ENCODE assay signal across 32 mouse cellular contexts in the genomic region with DNA sequence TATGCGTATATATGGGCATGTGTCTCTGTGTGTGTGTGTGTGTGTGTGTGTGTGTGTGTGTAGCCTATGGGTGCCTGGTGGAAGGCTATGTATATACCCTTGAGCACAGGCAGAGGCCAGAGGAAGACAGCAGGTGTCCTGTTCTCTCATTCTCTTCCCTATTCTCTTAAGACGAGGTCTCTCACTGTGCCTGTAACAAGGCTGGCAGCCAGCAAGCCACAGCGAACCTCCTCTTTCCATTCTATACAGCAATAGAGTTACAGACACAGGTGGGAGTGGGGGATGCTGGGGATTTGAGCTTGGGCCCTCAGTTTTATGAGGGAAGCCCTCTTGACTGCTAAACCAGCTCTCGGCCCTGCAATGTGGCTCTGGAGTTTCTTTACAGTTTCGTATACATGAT.
"Had no signal": no experiment of that assay in that cellular context is flagged by ENCODE, and none has a peak within 500 bp of the region (broad histone marks: within the 10 kb centered on the region; RNA-seq: fewer than 3 reads in every experiment).

No protein-coding gene starts in this region.

- H3K4me1 ChIP-seq: lung, embryonic 15.5 days; midbrain, embryonic 12.5 days; neural tube, embryonic 12.5 days had no signal

- ATAC-seq: lung, postnatal 0 days; midbrain, embryonic 13.5 days; midbrain, embryonic 15.5 days; midbrain, embryonic 16.5 days had no signal

- H3K27me3 ChIP-seq: limb, embryonic 12.5 days; limb, embryonic 13.5 days; limb, embryonic 15.5 days; liver, embryonic 12.5 days; liver, embryonic 13.5 days; liver, embryonic 15.5 days; lung, embryonic 15.5 days; midbrain, embryonic 12.5 days; midbrain, embryonic 13.5 days; midbrain, embryonic 15.5 days; neural tube, embryonic 12.5 days had no signal

- H3K4me3 ChIP-seq: limb, embryonic 10.5 days; limb, embryonic 12.5 days; limb, embryonic 13.5 days; limb, embryonic 15.5 days; liver, embryonic 12.5 days; liver, embryonic 13.5 days; liver, embryonic 15.5 days; lung, embryonic 15.5 days; megakaryocyte, embryonic 14.5 days; midbrain, embryonic 10.5 days; midbrain, embryonic 12.5 days; midbrain, embryonic 13.5 days; midbrain, embryonic 15.5 days; myocyte; neural tube, embryonic 12.5 days had no signal

- DNase-seq: left cerebral cortex, postnatal 4 days; liver; liver, embryonic 13.5 days; liver, postnatal 0 days; lung, adult 18-20 months; lung, adult 2 months; lung, embryonic 14.5 days; lung, postnatal 10 days; lung, postnatal 14 days; lung, postnatal 36 days; lung, postnatal 4 days; midbrain, embryonic 14.5 days had no signal

- H3K9me3 ChIP-seq: limb, embryonic 10.5 days; limb, embryonic 12.5 days; limb, embryonic 13.5 days; limb, embryonic 15.5 days; liver, embryonic 12.5 days; liver, embryonic 13.5 days; liver, embryonic 15.5 days; lung, embryonic 15.5 days; megakaryocyte, embryonic 14.5 days; midbrain, embryonic 10.5 days; midbrain, embryonic 12.5 days; midbrain, embryonic 13.5 days; midbrain, embryonic 15.5 days; neural tube, embryonic 12.5 days had no signal

- H3K9ac ChIP-seq: limb, embryonic 12.5 days; limb, embryonic 13.5 days; limb, embryonic 15.5 days; liver, embryonic 12.5 days; liver, embryonic 13.5 days; liver, embryonic 14.5 days; liver, embryonic 15.5 days; liver, postnatal 0 days; lung, embryonic 14.5 days; lung, embryonic 15.5 days; midbrain, embryonic 12.5 days; midbrain, embryonic 13.5 days; midbrain, embryonic 15.5 days; neural tube, embryonic 12.5 days had no signal

- H3K4me2 ChIP-seq: limb, embryonic 12.5 days; limb, embryonic 13.5 days; limb, embryonic 15.5 days; liver, embryonic 11.5 days; liver, embryonic 12.5 days; liver, embryonic 13.5 days; liver, embryonic 15.5 days; lung, embryonic 14.5 days; lung, embryonic 15.5 days; midbrain, embryonic 11.5 days; midbrain, embryonic 12.5 days; midbrain, embryonic 13.5 days; midbrain, embryonic 15.5 days; neural tube, embryonic 12.5 days had no signal

- H3K27ac ChIP-seq: limb, embryonic 10.5 days; limb, embryonic 13.5 days; limb, embryonic 15.5 days; liver, embryonic 12.5 days; liver, embryonic 13.5 days; liver, embryonic 14.5 days; liver, embryonic 15.5 days; lung, embryonic 15.5 days; macrophage; midbrain, embryonic 10.5 days; midbrain, embryonic 12.5 days; midbrain, embryonic 13.5 days; midbrain, embryonic 15.5 days; neural tube, embryonic 12.5 days had no signal

- H3K36me3 ChIP-seq: limb, embryonic 10.5 days; limb, embryonic 15.5 days; liver, embryonic 12.5 days; liver, embryonic 13.5 days; liver, embryonic 15.5 days; lung, embryonic 15.5 days; midbrain, embryonic 10.5 days; midbrain, embryonic 12.5 days; midbrain, embryonic 13.5 days; midbrain, embryonic 15.5 days; neural tube, embryonic 12.5 days had no signal
